Mouse (Mus musculus): ENCODE measurements around the gene Olfr538. TPM values are rescaled to one million over a fixed set of nuclear protein-coding genes. Genes with fewer than 3 reads are reported as not detected.
"Not testable (repeated sequence)": the region's sequence is repeated elsewhere in the genome, so short reads cannot be mapped to it uniquely, and the experiment has no call there.

Olfr538 gene
- total RNA-seq (2021) = not detected
- long read RNA-seq, experiment 1 = 0 reads
- long read RNA-seq, experiment 2 = 0 reads

DNA sequence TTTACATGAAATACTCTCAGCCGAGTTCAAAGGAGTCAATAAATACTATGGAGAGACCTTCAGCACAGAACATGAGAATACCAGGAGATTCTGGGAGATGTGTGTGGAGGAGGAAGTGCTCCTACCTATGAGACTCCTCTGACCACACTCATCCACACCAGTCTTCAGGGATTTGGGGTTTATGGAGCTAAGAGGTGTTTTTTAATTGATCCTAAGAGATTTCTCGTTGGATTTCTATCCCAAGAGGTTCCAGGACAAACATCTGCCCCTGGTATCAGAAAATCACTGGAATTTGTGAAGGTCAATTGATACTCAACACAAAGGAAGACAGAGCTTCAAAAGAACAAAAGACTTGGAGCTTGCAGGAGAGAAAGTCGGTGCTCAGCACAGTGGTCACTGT, at the start of gene Olfr538:
Olfr538 (plus strand) TSS at position 301 of the 400 bp plus-strand sequence.
- DNase-seq (ENCODE audit: low spot score in 2 of 2) = no peak

- DNase-seq (ENCODE audit: low spot score in 2 of 2) = no peak
Measured at GRCm38 (mm10) chr7:140539746-140540145, 27.9 kb upstream of the Olfr538 start.

- DNase-seq (ENCODE audit: low spot score in 2 of 2) = not testable (repeated sequence)
Measured at GRCm38 (mm10) chr7:140600969-140601368, 33.3 kb downstream of the Olfr538 start, which contains the start of gene Olfr46. Olfr46 (plus strand) TSS chr7:140601269.

Other genes with a start within 250 kb of the Olfr538 start
- not detected for gene Olfr525, start 247.0 kb upstream of the Olfr538 start, total RNA-seq (2021)
- not detected for gene Olfr527, start 233.9 kb upstream of the Olfr538 start, total RNA-seq (2021)
- not detected for gene Olfr60, start 206.2 kb upstream of the Olfr538 start, total RNA-seq (2021)
- gene Olfr530, start 191.6 kb upstream of the Olfr538 start, total RNA-seq (2021) = not detected
- gene Olfr531, start 165.0 kb upstream of the Olfr538 start, total RNA-seq (2021) = not detected
- not detected for gene Olfr532, start 146.2 kb upstream of the Olfr538 start, total RNA-seq (2021)
- not detected for gene Olfr533, start 104.5 kb upstream of the Olfr538 start, total RNA-seq (2021)
- gene Olfr535, start 83.7 kb upstream of the Olfr538 start, total RNA-seq (2021) = not detected
- gene Olfr536, start 60.5 kb upstream of the Olfr538 start, total RNA-seq (2021) = not detected
- not detected for gene Olfr46, start 33.4 kb downstream of the Olfr538 start, total RNA-seq (2021)
- not detected for gene Olfr61, start 61.1 kb downstream of the Olfr538 start, total RNA-seq (2021)
- not detected for gene Olfr53, start 78.6 kb downstream of the Olfr538 start, total RNA-seq (2021)
- not detected for gene Olfr539, start 92.0 kb downstream of the Olfr538 start, total RNA-seq (2021)
- not detected for gene Olfr45, start 114.1 kb downstream of the Olfr538 start, total RNA-seq (2021)
- gene Olfr541, start 129.4 kb downstream of the Olfr538 start, total RNA-seq (2021) = not detected
- 100 to 1,000 TPM in 1 of 2 experiments, 1 to 10 TPM in 1; 4.1 to 138 TPM for gene Cyp2e1, start 195.9 kb downstream of the Olfr538 start, total RNA-seq (2021)
- under 1 TPM in 1 of 2 experiments, not detected in 1; 0.42 TPM for gene Syce1, start 220.0 kb downstream of the Olfr538 start, total RNA-seq (2021)

Measured in adrenal gland, postnatal 4 days (tissue).